Mouse (Mus musculus): ENCODE measurements around the gene Klhdc2. TPM values are rescaled to one million over a fixed set of nuclear protein-coding genes. Genes with fewer than 3 reads are reported as not detected.

Klhdc2 gene
- polyA plus RNA-seq, 1 experiment from 2014 or later: 68.6 TPM

DNA sequence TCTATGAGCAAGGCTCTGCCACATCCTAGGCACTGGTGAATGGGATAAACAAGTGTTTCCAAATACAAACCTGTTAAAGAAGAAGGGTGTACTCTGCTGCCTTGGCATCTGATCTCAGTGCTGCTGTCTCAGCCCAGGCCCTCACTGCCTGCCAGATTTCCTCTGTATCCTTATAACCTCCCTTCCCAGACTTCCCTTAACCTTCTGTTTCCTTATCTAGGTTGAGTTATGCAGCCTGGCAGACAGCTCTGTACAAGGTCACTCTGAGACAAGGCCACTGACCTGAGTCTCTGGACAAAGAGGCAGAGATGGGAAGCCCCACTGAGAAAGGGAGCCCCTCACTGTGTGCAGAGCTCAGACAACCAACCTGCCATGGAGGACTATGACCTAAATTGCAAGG, 21.9 kb downstream of the Klhdc2 start:
- H3K4me2 ChIP-seq (ENCODE audit: low read depth, low read length): no peak overlapping the region
- H3K9ac ChIP-seq (ENCODE audit: low read depth, low read length): no peak overlapping the region
- no peak overlapping the region for H3K27ac ChIP-seq (ENCODE audit: low read length)
- H3K4me1 ChIP-seq (ENCODE audit: control insufficient read depth, low read depth, low read length): no peaks in the 10 kb centered on the region
- no peaks in the 10 kb centered on the region for H3K27me3 ChIP-seq (ENCODE audit: control insufficient read depth, insufficient read depth, low read depth, low read length)
- no peaks in the 10 kb centered on the region for H3K9me3 ChIP-seq (replicated peaks; ENCODE audit: control insufficient read depth, low read length)
- H3K4me3 ChIP-seq (ENCODE audit: low read depth, low read length): no peak overlapping the region
- no peak for ATAC-seq (ENCODE audit: low read depth)
- H3K36me3 ChIP-seq (ENCODE audit: control insufficient read depth, insufficient read depth): peaks cover 30% of the 10 kb centered on the region

DNA sequence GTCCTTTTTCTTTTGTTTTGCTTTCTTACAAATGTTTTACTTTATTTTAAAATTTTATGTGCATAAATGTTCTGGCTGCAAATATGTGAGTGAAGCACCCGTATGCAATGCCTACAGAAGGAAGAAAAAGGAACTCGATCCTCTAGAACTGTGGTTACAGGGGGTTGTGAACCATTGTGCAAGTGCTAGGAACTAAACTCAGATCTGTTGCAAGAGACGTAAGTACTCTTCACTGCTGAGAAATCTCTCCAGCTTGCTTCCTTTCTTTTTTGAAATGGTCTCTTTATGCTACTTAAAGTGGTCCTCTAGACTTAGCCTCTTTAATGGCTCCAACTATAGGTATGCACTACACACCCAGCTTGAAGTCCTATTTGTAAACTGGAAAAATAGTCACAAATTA, 34.7 kb downstream of the Klhdc2 start:
- WGBS (ENCODE audit: insufficient replicate concordance): 78% methylated on average over 3 of the region's 3 CpGs
- no peaks in the 10 kb centered on the region for H3K9me3 ChIP-seq (replicated peaks; ENCODE audit: control insufficient read depth, low read length)
- ATAC-seq (ENCODE audit: low read depth): no peak
- H3K27ac ChIP-seq (ENCODE audit: low read length): no peak overlapping the region
- H3K4me3 ChIP-seq (ENCODE audit: low read depth, low read length): no peak overlapping the region
- H3K9ac ChIP-seq (ENCODE audit: low read depth, low read length): no peak overlapping the region
- no peaks in the 10 kb centered on the region for H3K4me1 ChIP-seq (ENCODE audit: control insufficient read depth, low read depth, low read length)
- no peaks in the 10 kb centered on the region for H3K27me3 ChIP-seq (ENCODE audit: control insufficient read depth, insufficient read depth, low read depth, low read length)
- H3K36me3 ChIP-seq (ENCODE audit: control insufficient read depth, insufficient read depth): peaks cover 7% of the 10 kb centered on the region; the same call in 1 of the 2 replicates
- no peak overlapping the region for H3K4me2 ChIP-seq (ENCODE audit: low read depth, low read length)

DNA sequence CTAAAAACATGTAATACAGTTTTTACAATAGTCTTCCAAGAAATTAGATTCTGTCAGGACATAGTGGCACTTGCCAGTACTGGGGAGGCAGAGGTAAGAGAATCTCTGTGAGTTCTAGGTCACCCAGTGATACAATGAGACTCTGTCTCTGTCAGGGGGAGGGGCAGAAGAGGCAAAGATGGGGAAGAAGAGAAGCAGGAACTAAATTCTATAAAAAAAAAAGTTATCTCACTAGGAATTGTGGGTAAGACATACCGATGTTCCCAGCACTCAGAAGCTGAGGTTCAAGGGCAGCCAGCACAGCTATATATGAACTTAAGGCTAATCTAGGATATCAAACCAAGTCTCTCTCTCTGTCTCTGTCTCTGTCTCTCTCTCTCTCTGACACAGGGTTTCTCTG, 35.7 kb downstream of the Klhdc2 start:
- no peaks in the 10 kb centered on the region for H3K4me1 ChIP-seq (ENCODE audit: control insufficient read depth, low read depth, low read length)
- no peak overlapping the region for H3K4me3 ChIP-seq (ENCODE audit: low read depth, low read length)
- H3K9me3 ChIP-seq (replicated peaks; ENCODE audit: control insufficient read depth, low read length): no peaks in the 10 kb centered on the region
- no peak overlapping the region for H3K4me2 ChIP-seq (ENCODE audit: low read depth, low read length)
- peaks cover 11% of the 10 kb centered on the region for H3K36me3 ChIP-seq (ENCODE audit: control insufficient read depth, insufficient read depth)
- WGBS (ENCODE audit: insufficient replicate concordance): 55% methylated on average over 1 of the region's 1 CpGs
- H3K27me3 ChIP-seq (ENCODE audit: control insufficient read depth, insufficient read depth, low read depth, low read length): no peaks in the 10 kb centered on the region
- no peak overlapping the region for H3K9ac ChIP-seq (ENCODE audit: low read depth, low read length)
- no peak overlapping the region; the same call in 1 of the 2 replicates for H3K27ac ChIP-seq (ENCODE audit: low read length)
- no peak for ATAC-seq (ENCODE audit: low read depth)

GRCm38 (mm10) chr12:69333547-69333946, 37.1 kb downstream of the Klhdc2 start:
- H3K9me3 ChIP-seq (replicated peaks; ENCODE audit: control insufficient read depth, low read length): no peaks in the 10 kb centered on the region
- no peak for ATAC-seq (ENCODE audit: low read depth)
- H3K4me3 ChIP-seq (ENCODE audit: low read depth, low read length): no peak overlapping the region
- H3K9ac ChIP-seq (ENCODE audit: low read depth, low read length): no peak overlapping the region
- no peaks in the 10 kb centered on the region for H3K27me3 ChIP-seq (ENCODE audit: control insufficient read depth, insufficient read depth, low read depth, low read length)
- 81% methylated on average over 2 of the region's 2 CpGs for WGBS (ENCODE audit: insufficient replicate concordance)
- no peak overlapping the region for H3K27ac ChIP-seq (ENCODE audit: low read length)
- H3K4me2 ChIP-seq (ENCODE audit: low read depth, low read length): no peak overlapping the region
- H3K36me3 ChIP-seq (ENCODE audit: control insufficient read depth, insufficient read depth): peaks cover 14% of the 10 kb centered on the region
- no peaks in the 10 kb centered on the region for H3K4me1 ChIP-seq (ENCODE audit: control insufficient read depth, low read depth, low read length)

DNA sequence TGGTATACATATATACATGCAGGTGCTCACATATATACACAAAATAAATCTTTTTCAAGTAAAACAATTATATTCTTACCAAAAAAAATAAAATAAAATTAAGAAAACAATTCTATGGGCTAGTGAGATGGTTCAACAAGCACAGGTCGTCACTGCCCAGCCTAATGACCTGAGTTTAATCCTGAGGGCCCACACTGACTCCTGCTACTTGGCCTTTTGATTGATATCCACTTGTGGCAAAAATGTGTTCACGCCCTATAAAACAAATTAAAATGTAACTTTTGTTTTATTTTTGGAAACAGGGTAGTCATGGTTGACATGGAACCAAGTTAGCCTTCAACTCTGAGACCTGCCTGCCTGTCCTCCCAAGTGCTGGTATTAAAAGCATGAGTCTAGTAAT, 53.4 kb downstream of the Klhdc2 start:
- H3K36me3 ChIP-seq (ENCODE audit: control insufficient read depth, insufficient read depth): peaks cover 32% of the 10 kb centered on the region
- no peak overlapping the region for H3K4me3 ChIP-seq (ENCODE audit: low read depth, low read length)
- no peak overlapping the region for H3K4me2 ChIP-seq (ENCODE audit: low read depth, low read length)
- no peak overlapping the region for H3K27ac ChIP-seq (ENCODE audit: low read length)
- no peaks in the 10 kb centered on the region for H3K9me3 ChIP-seq (replicated peaks; ENCODE audit: control insufficient read depth, low read length)
- H3K9ac ChIP-seq (ENCODE audit: low read depth, low read length): no peak overlapping the region
- no peaks in the 10 kb centered on the region for H3K27me3 ChIP-seq (ENCODE audit: control insufficient read depth, insufficient read depth, low read depth, low read length)
- H3K4me1 ChIP-seq (ENCODE audit: control insufficient read depth, low read depth, low read length): no peaks in the 10 kb centered on the region
- no peak for ATAC-seq (ENCODE audit: low read depth)
- WGBS (ENCODE audit: insufficient replicate concordance): 65% methylated on average over 2 of the region's 2 CpGs

DNA sequence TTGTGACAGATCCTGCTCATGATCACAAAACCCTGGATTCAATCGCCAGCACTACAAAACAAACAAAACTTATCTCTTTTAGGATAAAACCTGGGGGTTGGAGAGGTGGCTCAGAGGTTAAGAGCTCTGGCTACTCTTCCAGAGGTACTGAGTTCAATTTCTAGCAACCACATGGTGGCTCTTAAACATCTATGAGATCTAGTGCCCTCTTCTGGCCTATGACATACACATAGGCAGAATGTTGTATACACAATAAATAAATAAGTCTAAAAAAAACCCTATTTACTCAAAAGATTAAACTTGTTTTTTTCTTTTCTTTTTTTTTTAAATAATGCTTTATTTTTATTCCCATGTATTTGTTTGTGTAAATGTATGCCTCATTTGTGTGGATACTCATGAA, 55.2 kb downstream of the Klhdc2 start:
- no peak overlapping the region for H3K27ac ChIP-seq (ENCODE audit: low read length)
- H3K9ac ChIP-seq (ENCODE audit: low read depth, low read length): no peak overlapping the region
- ATAC-seq (ENCODE audit: low read depth): no peak
- H3K27me3 ChIP-seq (ENCODE audit: control insufficient read depth, insufficient read depth, low read depth, low read length): no peaks in the 10 kb centered on the region
- no peak overlapping the region for H3K4me3 ChIP-seq (ENCODE audit: low read depth, low read length)
- H3K4me2 ChIP-seq (ENCODE audit: low read depth, low read length): no peak overlapping the region
- WGBS (ENCODE audit: insufficient replicate concordance): 63% methylated on average over 1 of the region's 1 CpGs
- peaks cover 26% of the 10 kb centered on the region for H3K36me3 ChIP-seq (ENCODE audit: control insufficient read depth, insufficient read depth)
- peaks cover 5% of the 10 kb centered on the region for H3K4me1 ChIP-seq (ENCODE audit: control insufficient read depth, low read depth, low read length)
- no peaks in the 10 kb centered on the region for H3K9me3 ChIP-seq (replicated peaks; ENCODE audit: control insufficient read depth, low read length)

- H3K4me2 ChIP-seq (ENCODE audit: low read depth, low read length): peak within 1 kb of the TSS; percentile 81
- H3K36me3 ChIP-seq (ENCODE audit: control insufficient read depth, insufficient read depth): peaks cover 11% of the 10 kb centered on the region
- H3K27me3 ChIP-seq (ENCODE audit: control insufficient read depth, insufficient read depth, low read depth, low read length): no peaks in the 10 kb centered on the region
- peak; percentile 44 for ATAC-seq (ENCODE audit: low read depth)
- peak within 1 kb of the TSS; percentile 91 for H3K4me3 ChIP-seq (ENCODE audit: low read depth, low read length)
- WGBS (ENCODE audit: insufficient replicate concordance): 0% methylated on average over 44 of the region's 50 CpGs
- peak within 1 kb of the TSS; percentile 96 for H3K9ac ChIP-seq (ENCODE audit: low read depth, low read length)
- H3K9me3 ChIP-seq (replicated peaks; ENCODE audit: control insufficient read depth, low read length): no peaks in the 10 kb centered on the region
- peaks cover 5% of the 10 kb centered on the region for H3K4me1 ChIP-seq (ENCODE audit: control insufficient read depth, low read depth, low read length)
- peak within 1 kb of the TSS; percentile 91 for H3K27ac ChIP-seq (ENCODE audit: low read length)
These were observed 60.2 kb downstream of the Klhdc2 start, which contains the start of gene Nemf for GRCm38 (mm10) chr12:69356546-69357299. Gene Nemf (minus strand): TSS chr12:69357165.

- Histone ChIP-seq H3K9ac (ENCODE audit: low read depth, low read length) (peak overlapping the region; percentile 96), H3K36me3 (ENCODE audit: control insufficient read depth, insufficient read depth) (peaks cover 7% of the 10 kb centered on the region), H3K4me3 (ENCODE audit: low read depth, low read length) (peak overlapping the region; percentile 91), H3K9me3 (replicated peaks; ENCODE audit: control insufficient read depth, low read length) (no peaks in the 10 kb centered on the region), H3K4me2 (ENCODE audit: low read depth, low read length) (peak overlapping the region; percentile 81), H3K4me1 (ENCODE audit: control insufficient read depth, low read depth, low read length) (peaks cover 5% of the 10 kb centered on the region), H3K27ac (ENCODE audit: low read length) (peak overlapping the region; percentile 91), H3K27me3 (ENCODE audit: control insufficient read depth, insufficient read depth, low read depth, low read length) (no peaks in the 10 kb centered on the region)
- WGBS (ENCODE audit: insufficient replicate concordance): 5% methylated on average over 13 of the region's 13 CpGs
- ATAC-seq (ENCODE audit: low read depth): no peak
These were observed 60.8 kb downstream of the Klhdc2 start for GRCm38 (mm10) chr12:69357300-69357646.

All from liver, embryonic 16.5 days (tissue).